Mouse (Mus musculus): ENCODE data around the gene Csmd2.

DNA sequence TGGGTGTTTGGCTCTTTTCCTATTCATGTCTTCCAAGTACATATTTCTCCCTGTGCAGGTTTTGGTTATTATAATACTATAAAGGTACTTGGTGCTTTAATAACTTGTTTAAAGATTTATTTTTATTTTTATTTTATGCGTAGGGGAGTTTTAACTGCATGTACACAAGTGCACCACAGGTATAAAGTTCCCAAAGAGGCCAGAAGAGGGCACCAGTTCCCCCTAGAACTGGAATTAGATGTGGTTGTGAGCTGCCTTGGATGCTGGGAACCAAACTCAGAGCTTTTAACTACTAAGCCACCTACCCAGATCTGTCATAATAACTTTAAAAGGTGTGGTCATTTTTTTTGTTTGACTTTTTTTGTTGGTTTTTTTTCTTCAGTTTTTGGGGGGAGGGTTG is 480.4 kb downstream of the Csmd2 start:
- no peak for TF ChIP-seq CTCF (IDR thresholded peaks at IDR 0.05; ENCODE audit: extremely low read depth, insufficient read depth, insufficient read length, insufficient replicate concordance)
- no peak for TF ChIP-seq POLR2A (IDR thresholded peaks at IDR 0.05; ENCODE audit: low read depth, low read length)

Measured in spleen, adult 2 months (tissue).